Mouse (Mus musculus): ENCODE data around the gene Gbe1. TPM values are rescaled to one million over a fixed set of nuclear protein-coding genes. Genes with fewer than 3 reads are reported as not detected.

Gbe1 gene
- polyA plus RNA-seq, 1 experiment, result 12.3 TPM

- no peak for TF ChIP-seq CTCF (IDR thresholded peaks at IDR 0.05; ENCODE audit: insufficient read depth, low read length)
- TF ChIP-seq POLR2A (IDR thresholded peaks at IDR 0.05; ENCODE audit: borderline replicate concordance, extremely low read depth, low read depth, low read length), result no peak
- DNase-seq, result no peak
- Histone ChIP-seq H3K4me1 (ENCODE audit: control insufficient read depth, insufficient read depth, low read length) (no peaks in the 10 kb centered on the region), H3K4me3 (replicated peaks; ENCODE audit: extremely low read depth, low read depth, low read length) (no peak overlapping the region)
- WGBS, result 67% methylated on average over 2 of the region's 2 CpGs
Observed at GRCm38 (mm10) chr16:70407780-70408179, 94.0 kb downstream of the Gbe1 start.

- no peak overlapping the region for H3K4me3 ChIP-seq (replicated peaks; ENCODE audit: extremely low read depth, low read depth, low read length)
- TF ChIP-seq POLR2A (IDR thresholded peaks at IDR 0.05; ENCODE audit: borderline replicate concordance, extremely low read depth, low read depth, low read length), result no peak
- no peak for TF ChIP-seq CTCF (IDR thresholded peaks at IDR 0.05; ENCODE audit: insufficient read depth, low read length)
- WGBS, result 51% methylated on average over 3 of the region's 3 CpGs
- no peaks in the 10 kb centered on the region for H3K4me1 ChIP-seq (ENCODE audit: control insufficient read depth, insufficient read depth, low read length)
- no peak for DNase-seq
Observed at GRCm38 (mm10) chr16:70421077-70421476, 107.3 kb downstream of the Gbe1 start.

GRCm38 (mm10) chr16:70449520-70449919 lies 135.8 kb downstream of the Gbe1 start:
- 77% methylated on average over 6 of the region's 6 CpGs for WGBS
- Histone ChIP-seq H3K4me1 (ENCODE audit: control insufficient read depth, insufficient read depth, low read length) (no peaks in the 10 kb centered on the region), H3K4me3 (replicated peaks; ENCODE audit: extremely low read depth, low read depth, low read length) (no peak overlapping the region)
- DNase-seq, result no peak
- no peak for TF ChIP-seq CTCF (IDR thresholded peaks at IDR 0.05; ENCODE audit: insufficient read depth, low read length)
- TF ChIP-seq POLR2A (IDR thresholded peaks at IDR 0.05; ENCODE audit: borderline replicate concordance, extremely low read depth, low read depth, low read length), result no peak

GRCm38 (mm10) chr16:70475583-70475982 lies 161.8 kb downstream of the Gbe1 start:
- WGBS, result 56% methylated on average over 2 of the region's 3 CpGs
- no peak for TF ChIP-seq POLR2A (IDR thresholded peaks at IDR 0.05; ENCODE audit: borderline replicate concordance, extremely low read depth, low read depth, low read length)
- H3K4me1 ChIP-seq (ENCODE audit: control insufficient read depth, insufficient read depth, low read length), result no peaks in the 10 kb centered on the region
- H3K4me3 ChIP-seq (replicated peaks; ENCODE audit: extremely low read depth, low read depth, low read length), result no peak overlapping the region
- no peak for DNase-seq

- DNase-seq, result no peak
- Histone ChIP-seq H3K4me1 (ENCODE audit: control insufficient read depth, insufficient read depth, low read length) (no peaks in the 10 kb centered on the region), H3K4me3 (replicated peaks; ENCODE audit: extremely low read depth, low read depth, low read length) (no peak overlapping the region)
- 76% methylated on average over 4 of the region's 4 CpGs for WGBS
- TF ChIP-seq CTCF (IDR thresholded peaks at IDR 0.05; ENCODE audit: insufficient read depth, low read length) (no peak), POLR2A (IDR thresholded peaks at IDR 0.05; ENCODE audit: borderline replicate concordance, extremely low read depth, low read depth, low read length) (no peak)
Observed at GRCm38 (mm10) chr16:70476161-70476560, 162.4 kb downstream of the Gbe1 start.

GRCm38 (mm10) chr16:70480494-70480893 lies 166.7 kb downstream of the Gbe1 start:
- WGBS, result 89% methylated on average over 3 of the region's 3 CpGs
- Histone ChIP-seq H3K4me1 (ENCODE audit: control insufficient read depth, insufficient read depth, low read length) (no peaks in the 10 kb centered on the region), H3K4me3 (replicated peaks; ENCODE audit: extremely low read depth, low read depth, low read length) (no peak overlapping the region)
- TF ChIP-seq CTCF (IDR thresholded peaks at IDR 0.05; ENCODE audit: insufficient read depth, low read length), result no peak
- no peak for TF ChIP-seq POLR2A (IDR thresholded peaks at IDR 0.05; ENCODE audit: borderline replicate concordance, extremely low read depth, low read depth, low read length)
- DNase-seq, result no peak

- 47% methylated on average over 1 of the region's 1 CpGs for WGBS
- Histone ChIP-seq H3K4me1 (ENCODE audit: control insufficient read depth, insufficient read depth, low read length) (no peaks in the 10 kb centered on the region), H3K4me3 (replicated peaks; ENCODE audit: extremely low read depth, low read depth, low read length) (no peak overlapping the region)
- TF ChIP-seq CTCF (IDR thresholded peaks at IDR 0.05; ENCODE audit: insufficient read depth, low read length) (no peak), POLR2A (IDR thresholded peaks at IDR 0.05; ENCODE audit: borderline replicate concordance, extremely low read depth, low read depth, low read length) (no peak)
- DNase-seq, result no peak
Observed at GRCm38 (mm10) chr16:70506457-70506856, 192.7 kb downstream of the Gbe1 start.

GRCm38 (mm10) chr16:70510938-70511337 lies 197.2 kb downstream of the Gbe1 start:
- Histone ChIP-seq H3K4me1 (ENCODE audit: control insufficient read depth, insufficient read depth, low read length) (no peaks in the 10 kb centered on the region), H3K4me3 (replicated peaks; ENCODE audit: extremely low read depth, low read depth, low read length) (no peak overlapping the region)
- TF ChIP-seq POLR2A (IDR thresholded peaks at IDR 0.05; ENCODE audit: borderline replicate concordance, extremely low read depth, low read depth, low read length), result no peak
- no peak for TF ChIP-seq CTCF (IDR thresholded peaks at IDR 0.05; ENCODE audit: insufficient read depth, low read length)
- 83% methylated on average over 3 of the region's 3 CpGs for WGBS
- DNase-seq, result no peak

- Histone ChIP-seq H3K4me3 (replicated peaks; ENCODE audit: extremely low read depth, low read depth, low read length) (no peak overlapping the region), H3K4me1 (ENCODE audit: control insufficient read depth, insufficient read depth, low read length) (no peaks in the 10 kb centered on the region)
- WGBS, result 79% methylated on average over 2 of the region's 2 CpGs
- DNase-seq, result no peak
- TF ChIP-seq CTCF (IDR thresholded peaks at IDR 0.05; ENCODE audit: insufficient read depth, low read length), result no peak
- TF ChIP-seq POLR2A (IDR thresholded peaks at IDR 0.05; ENCODE audit: borderline replicate concordance, extremely low read depth, low read depth, low read length), result no peak
Observed at GRCm38 (mm10) chr16:70522861-70523260, 209.1 kb downstream of the Gbe1 start.

GRCm38 (mm10) chr16:70523566-70523965 lies 209.8 kb downstream of the Gbe1 start:
- TF ChIP-seq CTCF (IDR thresholded peaks at IDR 0.05; ENCODE audit: insufficient read depth, low read length), result no peak
- no peak for TF ChIP-seq POLR2A (IDR thresholded peaks at IDR 0.05; ENCODE audit: borderline replicate concordance, extremely low read depth, low read depth, low read length)
- DNase-seq, result no peak
- H3K4me1 ChIP-seq (ENCODE audit: control insufficient read depth, insufficient read depth, low read length), result no peaks in the 10 kb centered on the region
- H3K4me3 ChIP-seq (replicated peaks; ENCODE audit: extremely low read depth, low read depth, low read length), result no peak overlapping the region
- 80% methylated on average over 8 of the region's 8 CpGs for WGBS
